Mouse (Mus musculus) left cerebral cortex, postnatal 14 days (tissue): ENCODE data around the gene Atad2b. TPM values are rescaled to one million over a fixed set of nuclear protein-coding genes. Genes with fewer than 3 reads are reported as not detected.
"Not testable (repeated sequence)": the region's sequence is repeated elsewhere in the genome, so short reads cannot be mapped to it uniquely, and the experiment has no call there.

Source experiments
- DNase-seq, 2 experiments: peaks; one replicate each; pipeline ENCODE4 v3.0.0; 2021 to 2022; ENCODE audit warnings: low spot score in 2 of 2, mixed read lengths in 1 of 2
- intact Hi-C: fragments of 180-260 bp; cut with DNase I; formaldehyde crosslinking; loops from one replicate; pipeline ENCODE4 v1.15.1; 2025
- long read RNA-seq, 2 experiments: library from polyadenylated mRNA; stranded (forward); transcript quantifications; one replicate each; pipeline ENCODE4 v2.0.0; 2021
- total RNA-seq, 2 experiments: library from RNA; stranded (reverse); gene quantifications; 2 replicates each; pipeline ENCODE4 v1.2.3; 2021

The Atad2b gene
- 10 to 100 TPM; 24.6 to 24.7 TPM for total RNA-seq
- long read RNA-seq, experiment 1, partial matches to known transcripts = 1 of 2 reads
- long read RNA-seq, experiment 1, other reads (novel, unspliced or antisense) = 1 of 2 reads
- long read RNA-seq, experiment 2, partial matches to known transcripts = 0 of 2 reads
- long read RNA-seq, experiment 2, other reads (novel, unspliced or antisense) = 2 of 2 reads

- DNase-seq = peak; percentile 95 to 98
- intact Hi-C loops = loop anchor here (5.0 kb wide), 1 partner anchor 75 kb away; the partner anchor contains the start of genes Fkbp1b and Wdcp
These were observed at the start of gene Atad2b for GRCm38 (mm10) chr12:4916994-4917804. Atad2b (plus strand) TSS chr12:4917353.

GRCm38 (mm10) chr12:4868924-4869323 lies 48.2 kb upstream of the Atad2b start:
- intact Hi-C loops = no loop called here
- DNase-seq = no peak

GRCm38 (mm10) chr12:4871260-4871659 lies 45.9 kb upstream of the Atad2b start:
- no peak for DNase-seq
- intact Hi-C loops = loop anchor here (10.0 kb wide), 1 partner anchor 104 kb away; no protein-coding TSS in a partner anchor

DNA sequence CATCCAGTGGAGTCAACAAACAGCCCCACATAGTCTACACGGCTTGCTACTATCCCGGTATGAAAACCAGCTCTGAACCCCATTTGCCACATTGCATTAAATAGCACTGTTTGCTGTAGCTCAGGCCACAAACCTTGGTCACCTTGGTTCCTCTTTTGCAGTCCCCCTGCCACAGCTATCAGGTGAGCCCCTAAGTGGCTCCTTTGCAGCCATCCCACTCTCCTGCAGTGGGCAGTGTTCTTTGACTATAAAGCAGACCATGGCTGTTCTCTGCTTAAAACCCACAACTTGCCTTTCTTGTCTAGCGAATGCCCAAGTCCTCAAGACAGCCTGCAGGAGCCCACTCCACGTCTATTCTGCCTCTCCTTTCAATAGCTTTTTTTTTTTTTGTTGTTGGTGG lies 44.9 kb upstream of the Atad2b start:
- no peak for DNase-seq
- intact Hi-C loops = loop anchor here (10.0 kb wide), 1 partner anchor 103 kb away; no protein-coding TSS in a partner anchor

- DNase-seq = no peak
- intact Hi-C loops = loop anchor here (10.0 kb wide), 1 partner anchor 102 kb away; no protein-coding TSS in a partner anchor
These were observed 44.1 kb upstream of the Atad2b start for GRCm38 (mm10) chr12:4872983-4873477.

- intact Hi-C loops = loop anchor here (10.0 kb wide), 1 partner anchor 101 kb away; no protein-coding TSS in a partner anchor
These were observed 43.6 kb upstream of the Atad2b start for GRCm38 (mm10) chr12:4873531-4873930.

DNA sequence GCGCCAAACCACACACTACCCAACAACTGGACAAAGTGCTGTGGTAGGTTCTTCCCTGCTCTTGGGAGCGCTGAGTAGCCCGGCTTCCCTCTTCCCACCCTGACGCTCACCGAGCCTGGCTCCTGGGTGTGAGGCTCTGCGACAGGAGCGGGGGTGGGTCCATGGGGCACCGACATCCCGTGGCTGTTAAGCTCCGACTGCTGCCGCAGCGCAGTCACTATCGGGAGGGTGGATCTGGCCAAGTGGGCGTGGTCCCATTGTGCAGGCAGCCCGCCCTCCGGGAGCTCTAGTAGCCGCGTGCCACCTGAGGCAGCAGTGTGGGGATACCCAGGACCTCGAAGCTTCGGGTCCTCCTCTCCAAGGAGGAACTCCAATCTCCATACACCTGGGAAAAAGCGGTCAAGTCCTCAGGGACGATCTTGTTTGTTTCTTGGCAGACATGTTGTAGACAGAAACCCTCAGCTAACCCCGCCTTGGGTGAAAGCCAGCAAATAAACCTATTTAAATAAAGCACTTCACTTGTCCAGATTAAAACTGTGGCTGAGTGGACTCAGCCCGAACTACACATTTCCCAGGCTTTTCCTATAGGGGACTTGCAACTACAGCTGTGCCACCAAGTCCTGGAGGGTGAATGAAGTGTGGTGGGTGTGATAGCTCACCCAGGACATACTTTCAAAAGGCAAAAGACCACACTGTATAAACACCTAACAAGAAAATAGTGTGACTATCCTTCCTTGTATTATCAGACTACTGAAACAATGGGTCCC lies 42.8 kb upstream of the Atad2b start, which contains the start of gene Mfsd2b:
Mfsd2b (minus strand) TSS at position 199 of the 767 bp plus-strand sequence.
- intact Hi-C loops = loop anchor here (10.0 kb wide), 1 partner anchor 100 kb away; no protein-coding TSS in a partner anchor
- DNase-seq = peak; percentile 40 to 41

More at GRCm38 (mm10) chr12:4873531-4873930, 43.6 kb upstream of the Atad2b start:
- DNase-seq = no peak

- no peak for DNase-seq
- intact Hi-C loops = loop anchor here (10.0 kb wide), 1 partner anchor 99 kb away; no protein-coding TSS in a partner anchor
These were observed 41.5 kb upstream of the Atad2b start for GRCm38 (mm10) chr12:4875623-4876022.

- no peak for DNase-seq
- intact Hi-C loops = loop anchor here (10.0 kb wide), 1 partner anchor 96 kb away; no protein-coding TSS in a partner anchor
These were observed 38.8 kb upstream of the Atad2b start for GRCm38 (mm10) chr12:4878296-4878783.

GRCm38 (mm10) chr12:4879048-4879447 lies 38.1 kb upstream of the Atad2b start:
- peak in 1 of 2 experiments; percentile 17 for DNase-seq
- intact Hi-C loops = loop anchor here (10.0 kb wide), 1 partner anchor 96 kb away; no protein-coding TSS in a partner anchor

DNA sequence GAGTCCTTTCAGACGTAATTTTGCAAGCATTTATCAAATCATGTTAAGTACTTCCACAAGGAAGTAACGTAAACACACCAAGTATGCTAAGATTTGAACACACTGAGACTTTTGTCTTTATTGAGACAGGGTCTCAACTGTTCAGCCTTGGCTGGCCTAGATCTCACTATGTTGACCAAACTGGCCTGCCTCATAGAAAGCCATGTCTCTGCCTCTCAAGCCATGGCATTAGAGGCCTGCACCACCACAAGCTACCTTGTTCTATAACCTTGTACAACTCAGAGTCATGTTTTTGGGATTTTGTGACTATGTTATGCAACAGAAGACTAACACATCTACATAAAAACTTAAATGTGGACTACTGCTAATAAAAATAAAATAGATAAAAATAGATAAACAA lies 35.1 kb upstream of the Atad2b start:
- intact Hi-C loops = no loop called here
- DNase-seq = no peak

- no peak for DNase-seq
- intact Hi-C loops = no loop called here
These were observed 32.1 kb upstream of the Atad2b start for GRCm38 (mm10) chr12:4885062-4885461.

- intact Hi-C loops, DNase-seq: not testable (repeated sequence)
These were observed 30.6 kb upstream of the Atad2b start for GRCm38 (mm10) chr12:4886581-4886980.

- intact Hi-C loops = no loop called here
- DNase-seq = no peak
These were observed 28.4 kb upstream of the Atad2b start for GRCm38 (mm10) chr12:4888739-4889138.

DNA sequence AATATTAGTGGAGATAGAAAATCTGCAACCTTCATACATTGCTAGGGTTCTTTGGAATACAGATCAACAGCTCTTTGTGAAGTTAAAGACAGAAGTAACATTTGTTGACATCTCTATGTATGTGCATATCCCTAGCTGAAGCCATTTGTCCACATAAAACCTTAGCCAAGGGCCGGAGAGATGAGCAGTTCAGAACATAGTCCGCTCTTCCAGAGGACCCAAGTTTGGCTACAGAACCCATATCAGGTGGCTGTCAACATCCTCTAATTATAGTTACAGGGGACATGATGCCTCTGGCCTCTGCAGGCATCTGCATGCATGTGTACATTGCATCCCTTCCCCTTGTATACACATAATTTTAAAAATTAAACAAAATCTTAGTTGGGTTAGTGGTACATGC lies 27.9 kb upstream of the Atad2b start:
- intact Hi-C loops = no loop called here
- DNase-seq = no peak

- intact Hi-C loops = no loop called here
- no peak for DNase-seq
These were observed 27.3 kb upstream of the Atad2b start for GRCm38 (mm10) chr12:4889891-4890290.

GRCm38 (mm10) chr12:4898024-4898423 lies 19.1 kb upstream of the Atad2b start:
- intact Hi-C loops = no loop called here
- DNase-seq = no peak

DNA sequence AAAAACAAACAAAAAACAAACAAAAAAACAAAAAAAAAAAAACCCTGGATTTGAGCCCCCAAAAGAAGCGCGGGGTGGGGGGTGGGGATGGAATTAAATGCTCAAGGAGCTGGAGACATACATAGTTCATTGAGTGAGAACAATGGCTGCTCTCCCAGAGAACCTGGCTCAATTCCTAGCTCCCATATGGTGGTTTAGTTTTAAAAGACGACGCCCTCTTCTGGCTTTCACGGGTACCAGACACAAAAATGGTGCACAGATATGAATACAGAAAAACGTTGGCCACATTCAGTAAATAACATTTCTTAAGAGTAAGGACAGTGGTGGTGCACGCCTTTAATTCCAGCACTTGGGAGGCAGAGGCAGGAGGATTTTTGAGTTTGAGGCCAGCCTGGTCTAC lies 11.2 kb upstream of the Atad2b start:
- no peak for DNase-seq
- intact Hi-C loops = loop anchor here (10.0 kb wide), 1 partner anchor 311 kb away; the partner anchor contains the start of genes Gm3625 and Itsn2

DNA sequence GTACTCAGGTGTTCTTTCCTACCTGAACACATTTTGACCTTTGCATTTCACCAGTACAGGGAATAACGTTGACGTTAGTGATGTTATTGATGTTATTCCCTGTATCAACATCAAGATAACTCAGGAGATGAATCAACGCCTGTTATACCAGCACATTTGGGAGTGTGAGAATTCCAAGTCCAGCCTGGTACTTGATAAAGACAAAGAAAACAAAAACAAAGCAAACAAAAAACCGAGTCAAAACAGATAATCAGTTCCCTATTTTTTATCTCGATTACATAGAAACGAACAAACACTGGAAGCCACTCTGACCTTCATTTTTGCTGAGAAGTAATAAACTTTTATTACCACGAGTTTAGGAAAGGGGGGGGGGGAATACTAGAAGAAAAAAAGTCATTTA lies 10.7 kb upstream of the Atad2b start:
- no peak for DNase-seq
- intact Hi-C loops = loop anchor here (10.0 kb wide), 1 partner anchor 312 kb away; the partner anchor contains the start of genes Gm3625 and Itsn2
